Mouse (Mus musculus): Measurements from ENCODE around the gene Hyal6. TPM values are rescaled to one million over a fixed set of nuclear protein-coding genes. Genes with fewer than 3 reads are reported as not detected.

The Hyal6 gene
- total and polyA plus RNA-seq, 3 experiments, result not detected

GRCm38 (mm10) chr6:24779182-24779581 lies 46.1 kb downstream of the Hyal6 start:
- H3K9ac ChIP-seq (ENCODE audit: insufficient read depth, low read depth), result no peak overlapping the region
- no peaks in the 10 kb centered on the region for H3K36me3 ChIP-seq (replicated peaks in 1 of 2; ENCODE audit: control insufficient read depth in 1 of 2, insufficient read depth in 1 of 2, low read length in 1 of 2)
- in situ Hi-C loops (cut with MboI; ENCODE audit: low pct_ligation_motif_present, low pct_unique_long_range_greater_than_20kb, low sequenced_read_pairs) (no loop called here), dilution Hi-C loops (cut with MboI; ENCODE audit: extremely low pct_ligation_motif_present, extremely low pct_unique_long_range_greater_than_20kb, low sequenced_read_pairs) (no loop called here)
- no peaks in the 10 kb centered on the region for H3K27me3 ChIP-seq (replicated peaks)
- H3K9me3 ChIP-seq (replicated peaks; ENCODE audit: low read length), result no peaks in the 10 kb centered on the region
- no peak for DNase-seq (ENCODE audit: extremely low read depth)
- no peak overlapping the region for H3K27ac ChIP-seq (ENCODE audit: insufficient read depth, low read depth)
- TF ChIP-seq ELF1 (IDR thresholded peaks at IDR 0.05; ENCODE audit: low read depth, low read length) (no peak), NELFE (IDR thresholded peaks at IDR 0.05; ENCODE audit: low read depth, low read length) (no peak), POLR2AphosphoS2 (IDR thresholded peaks at IDR 0.05; ENCODE audit: low read depth, low read length) (no peak), SMC3 (IDR thresholded peaks at IDR 0.05; ENCODE audit: low read depth, low read length) (no peak), MEF2A (IDR thresholded peaks at IDR 0.05; ENCODE audit: borderline replicate concordance, low read depth, low read length) (no peak), RAD21 (IDR thresholded peaks at IDR 0.05; ENCODE audit: low read depth, low read length) (no peak), ETS1 (conservative IDR thresholded peaks at IDR 0.05; ENCODE audit: low read depth, low read length) (no peak), MAX (IDR thresholded peaks at IDR 0.05; ENCODE audit: low read length) (no peak), UBTF (IDR thresholded peaks at IDR 0.05; ENCODE audit: low read depth, low read length) (no peak), TBP (conservative IDR thresholded peaks at IDR 0.05; ENCODE audit: low read depth, low read length) (no peak), PAX5 (IDR thresholded peaks at IDR 0.05; ENCODE audit: low read length) (no peak), ZC3H11A (IDR thresholded peaks at IDR 0.05; ENCODE audit: low read depth, low read length) (no peak), MYC (IDR thresholded peaks at IDR 0.05; ENCODE audit: low read depth, low read length) (no peak), JUN (IDR thresholded peaks at IDR 0.05; ENCODE audit: insufficient read depth, low read depth, low read length) (no peak), MXI1 (IDR thresholded peaks at IDR 0.05; ENCODE audit: low read depth, low read length) (no peak)
- no peaks in the 10 kb centered on the region for H3K79me2 ChIP-seq (replicated peaks; ENCODE audit: control insufficient read depth, extremely low read depth, insufficient read depth, poor library complexity, severe bottlenecking)
- no peak overlapping the region for H3K4me2 ChIP-seq (ENCODE audit: insufficient read depth, low read depth, poor library complexity, severe bottlenecking)
- no peak overlapping the region for H3K4me3 ChIP-seq (replicated peaks in 1 of 3; ENCODE audit: low read depth in 2 of 3, low read length in 2 of 3, poor library complexity in 1 of 3)
- H3K4me1 ChIP-seq (ENCODE audit: control insufficient read depth in 1 of 2, insufficient read depth in 2 of 2), result no peaks in the 10 kb centered on the region

- Histone ChIP-seq H3K9me3 (replicated peaks; ENCODE audit: low read length) (no peaks in the 10 kb centered on the region), H3K9ac (ENCODE audit: insufficient read depth, low read depth) (no peak within 1 kb of the TSS), H3K79me2 (replicated peaks; ENCODE audit: control insufficient read depth, extremely low read depth, insufficient read depth, poor library complexity, severe bottlenecking) (no peaks in the 10 kb centered on the region), H3K27me3 (replicated peaks) (no peaks in the 10 kb centered on the region), H3K4me1 (ENCODE audit: control insufficient read depth in 1 of 2, insufficient read depth in 2 of 2) (no peaks in the 10 kb centered on the region), H3K4me3 (replicated peaks in 1 of 3; ENCODE audit: low read depth in 2 of 3, low read length in 2 of 3, poor library complexity in 1 of 3) (no peak within 1 kb of the TSS), H3K36me3 (replicated peaks in 1 of 2; ENCODE audit: control insufficient read depth in 1 of 2, insufficient read depth in 1 of 2, low read length in 1 of 2) (no peaks in the 10 kb centered on the region), H3K4me2 (ENCODE audit: insufficient read depth, low read depth, poor library complexity, severe bottlenecking) (no peak within 1 kb of the TSS), H3K27ac (ENCODE audit: insufficient read depth, low read depth) (no peak within 1 kb of the TSS)
- in situ Hi-C loops (cut with MboI; ENCODE audit: low pct_ligation_motif_present, low pct_unique_long_range_greater_than_20kb, low sequenced_read_pairs) (no loop called here), dilution Hi-C loops (cut with MboI; ENCODE audit: extremely low pct_ligation_motif_present, extremely low pct_unique_long_range_greater_than_20kb, low sequenced_read_pairs) (no loop called here)
- no peak for TF ChIP-seq TBP (conservative IDR thresholded peaks at IDR 0.05; ENCODE audit: low read depth, low read length)
- TF ChIP-seq ELF1 (IDR thresholded peaks at IDR 0.05; ENCODE audit: low read depth, low read length), result no peak
- TF ChIP-seq USF1 (IDR thresholded peaks at IDR 0.05; ENCODE audit: low read depth, low read length), result no peak
- TF ChIP-seq SIN3A (IDR thresholded peaks at IDR 0.05; ENCODE audit: low read length), result no peak
- no peak for DNase-seq (ENCODE audit: extremely low read depth)
Observed at GRCm38 (mm10) chr6:24790888-24791287, 57.8 kb downstream of the Hyal6 start, which contains the start of gene Spam1. TSS of gene Spam1 (plus strand) at chr6:24791188.

Other genes starting within 250 kb of the Hyal6 start
- not detected in 2 replicates for gene Iqub, start 218.2 kb upstream of the Hyal6 start, total RNA-seq (2012; rRNA removed)
- not detected in 2 replicates for gene Iqub, start 218.2 kb upstream of the Hyal6 start, total RNA-seq (2014; rRNA removed)
- gene Iqub, start 218.2 kb upstream of the Hyal6 start, polyA plus RNA-seq (2012; ENCODE audit: insufficient read length, low read depth), result not detected in 2 replicates
- gene Ndufa5, start 205.2 kb upstream of the Hyal6 start, total RNA-seq (2012; rRNA removed), result 162 and 222 TPM in 2 replicates
- 67.2 and 92.0 TPM in 2 replicates for gene Ndufa5, start 205.2 kb upstream of the Hyal6 start, total RNA-seq (2014; rRNA removed)
- gene Ndufa5, start 205.2 kb upstream of the Hyal6 start, polyA plus RNA-seq (2012; ENCODE audit: insufficient read length, low read depth), result 372 and 433 TPM in 2 replicates
- not detected in 2 replicates for gene Asb15, start 205.1 kb upstream of the Hyal6 start, total RNA-seq (2012; rRNA removed)
- gene Asb15, start 205.1 kb upstream of the Hyal6 start, total RNA-seq (2014; rRNA removed), result not detected in 2 replicates
- gene Asb15, start 205.1 kb upstream of the Hyal6 start, polyA plus RNA-seq (2012; ENCODE audit: insufficient read length, low read depth), result 0.10 TPM in 2 replicates
- not detected in 2 replicates for gene Lmod2, start 135.5 kb upstream of the Hyal6 start, total RNA-seq (2012; rRNA removed)
- not detected in 2 replicates for gene Lmod2, start 135.5 kb upstream of the Hyal6 start, total RNA-seq (2014; rRNA removed)
- gene Lmod2, start 135.5 kb upstream of the Hyal6 start, polyA plus RNA-seq (2012; ENCODE audit: insufficient read length, low read depth), result not detected in 2 replicates
- gene Wasl, start 68.2 kb upstream of the Hyal6 start, total RNA-seq (2012; rRNA removed), result 3.9 and 5.6 TPM in 2 replicates
- 7.6 and 7.8 TPM in 2 replicates for gene Wasl, start 68.2 kb upstream of the Hyal6 start, total RNA-seq (2014; rRNA removed)
- gene Wasl, start 68.2 kb upstream of the Hyal6 start, polyA plus RNA-seq (2012; ENCODE audit: insufficient read length, low read depth), result 7.4 and 8.4 TPM in 2 replicates
- gene Hyal4, start 15.1 kb downstream of the Hyal6 start, total RNA-seq (2012; rRNA removed), result not detected in 2 replicates
- gene Hyal4, start 15.1 kb downstream of the Hyal6 start, total RNA-seq (2014; rRNA removed), result not detected in 2 replicates
- gene Hyal4, start 15.1 kb downstream of the Hyal6 start, polyA plus RNA-seq (2012; ENCODE audit: insufficient read length, low read depth), result not detected in 2 replicates
- not detected in 2 replicates for gene Spam1, start 57.9 kb downstream of the Hyal6 start, total RNA-seq (2012; rRNA removed)
- gene Spam1, start 57.9 kb downstream of the Hyal6 start, total RNA-seq (2014; rRNA removed), result not detected in 2 replicates
- not detected in 2 replicates for gene Spam1, start 57.9 kb downstream of the Hyal6 start, polyA plus RNA-seq (2012; ENCODE audit: insufficient read length, low read depth)
- gene Hyal5, start 124.8 kb downstream of the Hyal6 start, total RNA-seq (2012; rRNA removed), result not detected in 2 replicates
- gene Hyal5, start 124.8 kb downstream of the Hyal6 start, total RNA-seq (2014; rRNA removed), result not detected in 2 replicates
- gene Hyal5, start 124.8 kb downstream of the Hyal6 start, polyA plus RNA-seq (2012; ENCODE audit: insufficient read length, low read depth), result not detected in 2 replicates
- gene Tmem229a, start 223.1 kb downstream of the Hyal6 start, total RNA-seq (2012; rRNA removed), result not detected in 2 replicates
- gene Tmem229a, start 223.1 kb downstream of the Hyal6 start, total RNA-seq (2014; rRNA removed), result not detected in 2 replicates
- gene Tmem229a, start 223.1 kb downstream of the Hyal6 start, polyA plus RNA-seq (2012; ENCODE audit: insufficient read length, low read depth), result not detected in 2 replicates

All from CH12.LX (cell line).